Mouse (Mus musculus) forebrain, embryonic 10.5 days (tissue): ENCODE data around the gene Olfr470. TPM values are rescaled to one million over a fixed set of nuclear protein-coding genes. Genes with fewer than 3 reads are reported as not detected.
"Not testable (repeated sequence)": the region's sequence is repeated elsewhere in the genome, so short reads cannot be mapped to it uniquely, and the experiment has no call there.

Experiments used
- DNase-seq: peaks from one replicate; pipeline ENCODE4 v3.0.0-alpha.2; 2017; ENCODE audit warnings: low spot score; ENCODE audit errors: extremely low spot score
- H3K27ac ChIP-seq: fragments of 300-500 bp; sonication (generic); 2 replicates; pipeline ENCODE4 v1.5.1; 2016; ENCODE audit warnings: mild to moderate bottlenecking
- H3K27me3 ChIP-seq: fragments of 300-500 bp; sonication (generic); 2 replicates; pipeline ENCODE4 v1.6.1; 2016; ENCODE audit warnings: mild to moderate bottlenecking; ENCODE audit not compliant: poor library complexity, severe bottlenecking
- H3K36me3 ChIP-seq: fragments of 300-500 bp; sonication (generic); replicated peaks from 2 replicates; pipeline ENCODE4 v1.6.1; 2016; ENCODE audit warnings: mild to moderate bottlenecking, moderate library complexity
- H3K4me1 ChIP-seq: fragments of 300-500 bp; sonication (generic); 2 replicates; pipeline ENCODE4 v1.6.1; 2016
- H3K4me3 ChIP-seq: fragments of 300-500 bp; sonication (generic); 2 replicates; pipeline ENCODE4 v1.5.1; 2016; ENCODE audit warnings: mild to moderate bottlenecking, moderate library complexity
- H3K9me3 ChIP-seq: fragments of 300-500 bp; sonication (generic); 2 replicates; pipeline ENCODE4 v1.6.1; 2016; ENCODE audit warnings: mild to moderate bottlenecking, moderate library complexity
- WGBS: fragments of 180-500 bp; shearing (Covaris S2); methylation state at CpG from one replicate; pipeline ENCODE4 v1.1.7; 2016; 5-methylcytosine and 5-hydroxymethylcytosine counted together
- polyA plus RNA-seq: library from polyadenylated mRNA; unstranded; fragments of >200 nt; fragmentation: Nextera tagmentation; extraction: Ambion mirVana; gene quantifications from 2 replicates; pipeline ENCODE4 v1.2.1, GENCODE M21; 2016

Gene Olfr470
- polyA plus RNA-seq = not detected in 2 replicates

GRCm38 (mm10) chr7:107847390-107847789 lies at the start of gene Olfr470:
Gene Olfr470 (minus strand): TSS chr7:107847490.
- not testable (repeated sequence) for H3K9me3 ChIP-seq, H3K36me3 ChIP-seq, DNase-seq, H3K27ac ChIP-seq, H3K4me3 ChIP-seq, H3K4me1 ChIP-seq, H3K27me3 ChIP-seq
- 71% methylated on average over 1 of the region's 1 CpGs for WGBS

GRCm38 (mm10) chr7:107841719-107842118 lies 5.6 kb downstream of the Olfr470 start:
- Histone ChIP-seq H3K36me3 (no peaks in the 10 kb centered on the region), H3K27me3 (no peaks in the 10 kb centered on the region), H3K4me3 (no peak overlapping the region), H3K27ac (no peak overlapping the region), H3K9me3 (no peaks in the 10 kb centered on the region), H3K4me1 (no peaks in the 10 kb centered on the region)
- WGBS = 78% methylated on average over 1 of the region's 1 CpGs
- DNase-seq = no peak

- not testable (repeated sequence) for DNase-seq, H3K36me3 ChIP-seq, H3K27me3 ChIP-seq, H3K4me3 ChIP-seq, H3K4me1 ChIP-seq, H3K27ac ChIP-seq, H3K9me3 ChIP-seq
These were observed 21.8 kb downstream of the Olfr470 start, which contains the start of gene Olfr469 for GRCm38 (mm10) chr7:107825441-107825840. Gene Olfr469 (minus strand): TSS chr7:107825541.

- H3K36me3 ChIP-seq, H3K27ac ChIP-seq, H3K4me3 ChIP-seq, H3K4me1 ChIP-seq, DNase-seq, H3K9me3 ChIP-seq, H3K27me3 ChIP-seq: not testable (repeated sequence)
- WGBS = 78% methylated on average over 2 of the region's 2 CpGs
These were observed 23.4 kb downstream of the Olfr470 start for GRCm38 (mm10) chr7:107823867-107824266.

GRCm38 (mm10) chr7:107819442-107819841 lies 27.8 kb downstream of the Olfr470 start:
- H3K27ac ChIP-seq = no peak overlapping the region
- no peaks in the 10 kb centered on the region for H3K27me3 ChIP-seq
- no peaks in the 10 kb centered on the region for H3K4me1 ChIP-seq
- H3K36me3 ChIP-seq = no peaks in the 10 kb centered on the region
- no peak overlapping the region for H3K4me3 ChIP-seq
- H3K9me3 ChIP-seq = no peaks in the 10 kb centered on the region
- DNase-seq = no peak

- no peaks in the 10 kb centered on the region for H3K4me1 ChIP-seq
- no peaks in the 10 kb centered on the region for H3K36me3 ChIP-seq
- H3K4me3 ChIP-seq = no peak within 1 kb of the TSS
- H3K27ac ChIP-seq = no peak within 1 kb of the TSS
- no peak for DNase-seq
- no peaks in the 10 kb centered on the region for H3K9me3 ChIP-seq
- H3K27me3 ChIP-seq = no peaks in the 10 kb centered on the region
These were observed 35.3 kb downstream of the Olfr470 start, which contains the start of gene Olfr467 for GRCm38 (mm10) chr7:107811963-107812362. Gene Olfr467 (plus strand): TSS chr7:107812263.

GRCm38 (mm10) chr7:107802138-107802537 lies 45.2 kb downstream of the Olfr470 start:
- Histone ChIP-seq H3K4me1 (no peaks in the 10 kb centered on the region), H3K36me3 (no peaks in the 10 kb centered on the region), H3K4me3 (no peak overlapping the region), H3K27me3 (no peaks in the 10 kb centered on the region), H3K9me3 (peaks cover 6% of the 10 kb centered on the region; the same call in 1 of the 2 replicates), H3K27ac (no peak overlapping the region)
- no peak for DNase-seq
- WGBS = 76% methylated on average over 3 of the region's 3 CpGs

GRCm38 (mm10) chr7:107801108-107801507 lies 46.2 kb downstream of the Olfr470 start, which contains the start of gene Ovch2:
Gene Ovch2 (minus strand): TSS chr7:107801208.
- Histone ChIP-seq H3K4me3 (no peak within 1 kb of the TSS), H3K4me1 (no peaks in the 10 kb centered on the region), H3K9me3 (peaks cover 4% of the 10 kb centered on the region; the same call in 1 of the 2 replicates), H3K27ac (no peak within 1 kb of the TSS), H3K27me3 (no peaks in the 10 kb centered on the region), H3K36me3 (no peaks in the 10 kb centered on the region)
- 94% methylated on average over 2 of the region's 2 CpGs for WGBS
- DNase-seq = no peak

- no peak overlapping the region for H3K27ac ChIP-seq
These were observed 50.8 kb downstream of the Olfr470 start for GRCm38 (mm10) chr7:107796500-107796899.

More at GRCm38 (mm10) chr7:107796500-107796899, 50.8 kb downstream of the Olfr470 start:
- Histone ChIP-seq H3K27me3 (no peaks in the 10 kb centered on the region), H3K9me3 (no peaks in the 10 kb centered on the region), H3K4me1 (no peaks in the 10 kb centered on the region), H3K36me3 (no peaks in the 10 kb centered on the region), H3K4me3 (no peak overlapping the region)
- DNase-seq = no peak
- WGBS = 90% methylated on average over 2 of the region's 2 CpGs

Other genes with a start within 250 kb of the Olfr470 start
- not detected in 2 replicates for gene 5330417H12Rik, start 222.3 kb downstream of the Olfr470 start, polyA plus RNA-seq
- 0.25 and 0.29 TPM in 2 replicates for gene Cyb5r2, start 89.5 kb downstream of the Olfr470 start, polyA plus RNA-seq
- not detected in 2 replicates for gene Ovch2, start 46.3 kb downstream of the Olfr470 start, polyA plus RNA-seq
- gene Olfr467, start 35.2 kb downstream of the Olfr470 start, polyA plus RNA-seq = not detected in 2 replicates
- gene Olfr469, start 21.9 kb downstream of the Olfr470 start, polyA plus RNA-seq = not detected in 2 replicates
- gene Olfr472, start 50.4 kb upstream of the Olfr470 start, polyA plus RNA-seq = not detected in 2 replicates
- gene Olfr473, start 83.0 kb upstream of the Olfr470 start, polyA plus RNA-seq = not detected in 2 replicates
- not detected in 2 replicates for gene Olfr474, start 107.2 kb upstream of the Olfr470 start, polyA plus RNA-seq
- gene Olfr476, start 117.3 kb upstream of the Olfr470 start, polyA plus RNA-seq = not detected in 2 replicates
- not detected in 2 replicates for gene Olfr477, start 139.2 kb upstream of the Olfr470 start, polyA plus RNA-seq
- gene Olfr478, start 186.5 kb upstream of the Olfr470 start, polyA plus RNA-seq = not detected in 2 replicates
- not detected in 2 replicates for gene Olfr479, start 203.2 kb upstream of the Olfr470 start, polyA plus RNA-seq
- not detected in 2 replicates for gene Olfr480, start 219.9 kb upstream of the Olfr470 start, polyA plus RNA-seq
- not detected in 2 replicates for gene Olfr481, start 232.4 kb upstream of the Olfr470 start, polyA plus RNA-seq